Mouse (Mus musculus) forebrain, embryonic 11.5 days (tissue): Measurements from ENCODE around the gene Trim69. TPM values are rescaled to one million over a fixed set of nuclear protein-coding genes. Genes with fewer than 3 reads are reported as not detected.

ENCODE experiments used
- ATAC-seq: fragments of 200-750 bp; cut with Nextera tagmentation; replicated peaks from 2 replicates; pipeline ENCODE4 v1.8.0; 2017; ENCODE audit warnings: moderate TSS enrichment; ENCODE audit not compliant: low FRiP score
- DNase-seq: peaks from one replicate; pipeline ENCODE4 v3.0.0-alpha.2; 2017; ENCODE audit warnings: low spot score
- H3K27ac ChIP-seq: fragments of 300-500 bp; sonication (generic); 2 replicates; pipeline ENCODE4 v1.5.1; 2014; ENCODE audit warnings: low read depth, low read length
- H3K27me3 ChIP-seq: fragments of 300-500 bp; sonication (generic); 2 replicates; pipeline ENCODE4 v1.6.1; 2014; ENCODE audit warnings: mild to moderate bottlenecking, low read length, mixed read lengths; ENCODE audit not compliant: control insufficient read depth, insufficient read depth
- H3K36me3 ChIP-seq: fragments of 300-500 bp; sonication (generic); 2 replicates; pipeline ENCODE4 v1.6.1; 2014; ENCODE audit warnings: mild to moderate bottlenecking, low read length, moderate library complexity, mixed read lengths; ENCODE audit not compliant: control insufficient read depth, insufficient read depth
- H3K4me1 ChIP-seq: fragments of 300-500 bp; sonication (generic); replicated peaks from 2 replicates; pipeline ENCODE4 v1.6.1; 2014; ENCODE audit warnings: low read length, mixed read lengths; ENCODE audit not compliant: control insufficient read depth, insufficient read depth
- H3K4me2 ChIP-seq: fragments of 300-500 bp; sonication (generic); 2 replicates; pipeline ENCODE4 v1.6.1; 2014; ENCODE audit warnings: low read depth, mild to moderate bottlenecking, low read length, moderate library complexity, mixed read lengths; ENCODE audit not compliant: severe bottlenecking
- H3K4me3 ChIP-seq: fragments of 300-500 bp; sonication (generic); 2 replicates; pipeline ENCODE4 v1.5.1; 2014; ENCODE audit warnings: low read depth, low read length
- H3K9ac ChIP-seq: fragments of 300-500 bp; sonication (generic); 2 replicates; pipeline ENCODE4 v1.6.1; 2014; ENCODE audit warnings: low read length
- H3K9me3 ChIP-seq: fragments of 300-500 bp; sonication (generic); 2 replicates; pipeline ENCODE4 v1.6.1; 2016; ENCODE audit warnings: low read length, mixed read lengths; ENCODE audit not compliant: control insufficient read depth
- WGBS: fragments of 180-500 bp; shearing (Covaris S2); extraction: QIAGEN DNeasy Blood & Tissue Kit; methylation state at CpG from one replicate; pipeline ENCODE4 v1.1.7; 2014; 5-methylcytosine and 5-hydroxymethylcytosine counted together
- polyA plus RNA-seq: library from polyadenylated mRNA; unstranded; fragments of >200 nt; fragmentation: Nextera tagmentation; extraction: Ambion mirVana; gene quantifications from 2 replicates; pipeline ENCODE4 v1.2.1, GENCODE M21; 2014

Gene Trim69
- 0.15 TPM in 1 of 2 replicates, not detected in the other for polyA plus RNA-seq

GRCm38 (mm10) chr2:122160680-122161079 lies at the start of gene Trim69:
Gene Trim69, plus strand, starts transcription at chr2:122160700.
- H3K4me1 ChIP-seq, result no peaks in the 10 kb centered on the region
- ATAC-seq, result peak; percentile 64; the same call in 1 of the 2 replicates
- no peak within 1 kb of the TSS for H3K9ac ChIP-seq
- no peak within 1 kb of the TSS for H3K4me3 ChIP-seq
- H3K4me2 ChIP-seq, result no peak within 1 kb of the TSS
- no peak within 1 kb of the TSS for H3K27ac ChIP-seq
- DNase-seq, result peak; percentile 87
- WGBS, result 40% methylated on average over 2 of the region's 2 CpGs
- no peaks in the 10 kb centered on the region for H3K9me3 ChIP-seq
- H3K27me3 ChIP-seq, result no peaks in the 10 kb centered on the region
- no peaks in the 10 kb centered on the region for H3K36me3 ChIP-seq

GRCm38 (mm10) chr2:122116888-122117287 lies 43.6 kb upstream of the Trim69 start:
- ATAC-seq (no peak), DNase-seq (no peak)
- no peak overlapping the region for H3K4me2 ChIP-seq
- H3K9me3 ChIP-seq, result no peaks in the 10 kb centered on the region
- H3K4me1 ChIP-seq, result no peaks in the 10 kb centered on the region; the same call in 1 of the 2 replicates
- peaks cover 2% of the 10 kb centered on the region; the same call in 1 of the 2 replicates for H3K36me3 ChIP-seq
- no peak overlapping the region for H3K4me3 ChIP-seq
- H3K9ac ChIP-seq, result no peak overlapping the region
- no peak overlapping the region for H3K27ac ChIP-seq
- no peaks in the 10 kb centered on the region for H3K27me3 ChIP-seq
- 89% methylated on average over 2 of the region's 2 CpGs for WGBS

- Histone ChIP-seq H3K4me3 (peak within 1 kb of the TSS; percentile 89), H3K9ac (peak within 1 kb of the TSS; percentile 95), H3K27ac (peak within 1 kb of the TSS; percentile 97), H3K9me3 (no peaks in the 10 kb centered on the region), H3K4me2 (peak within 1 kb of the TSS; percentile 61), H3K36me3 (no peaks in the 10 kb centered on the region), H3K27me3 (no peaks in the 10 kb centered on the region), H3K4me1 (no peaks in the 10 kb centered on the region; the same call in 1 of the 2 replicates)
- under 1% methylated on average over 47 of the region's 47 CpGs for WGBS
- DNase-seq (peak; percentile 98), ATAC-seq (peak; percentile 100)
Measured at GRCm38 (mm10) chr2:122117961-122118958, 42.2 kb upstream of the Trim69 start, which contains the start of gene Spg11. Gene Spg11, minus strand, starts transcription at chr2:122118386.

- no peak overlapping the region for H3K4me3 ChIP-seq
- H3K27me3 ChIP-seq, result no peaks in the 10 kb centered on the region
- no peaks in the 10 kb centered on the region for H3K4me1 ChIP-seq
- H3K4me2 ChIP-seq, result no peak overlapping the region
- 54% methylated on average over 12 of the region's 12 CpGs for WGBS
- no peak for ATAC-seq
- no peak overlapping the region for H3K27ac ChIP-seq
- H3K9me3 ChIP-seq, result no peaks in the 10 kb centered on the region
- no peak overlapping the region for H3K9ac ChIP-seq
- no peaks in the 10 kb centered on the region for H3K36me3 ChIP-seq
- no peak for DNase-seq
Measured at GRCm38 (mm10) chr2:122125680-122126572, 34.6 kb upstream of the Trim69 start.

- no peaks in the 10 kb centered on the region for H3K9me3 ChIP-seq
- H3K27me3 ChIP-seq, result no peaks in the 10 kb centered on the region
- ATAC-seq (no peak), DNase-seq (no peak)
- H3K36me3 ChIP-seq, result no peaks in the 10 kb centered on the region
- no peaks in the 10 kb centered on the region for H3K4me1 ChIP-seq
- WGBS, result 53% methylated on average over 5 of the region's 5 CpGs
- H3K4me2 ChIP-seq, result no peak overlapping the region
- H3K27ac ChIP-seq, result no peak overlapping the region
- no peak overlapping the region for H3K9ac ChIP-seq
- no peak overlapping the region for H3K4me3 ChIP-seq
Measured at GRCm38 (mm10) chr2:122126765-122127347, 33.6 kb upstream of the Trim69 start.

GRCm38 (mm10) chr2:122127635-122128034 lies 32.9 kb upstream of the Trim69 start:
- Histone ChIP-seq H3K9ac (no peak overlapping the region), H3K27me3 (no peaks in the 10 kb centered on the region), H3K4me1 (no peaks in the 10 kb centered on the region), H3K9me3 (no peaks in the 10 kb centered on the region), H3K36me3 (no peaks in the 10 kb centered on the region), H3K4me2 (no peak overlapping the region), H3K4me3 (no peak overlapping the region), H3K27ac (no peak overlapping the region)
- DNase-seq, result no peak
- 93% methylated on average over 4 of the region's 4 CpGs for WGBS
- ATAC-seq, result no peak

GRCm38 (mm10) chr2:122132078-122132477 lies 28.4 kb upstream of the Trim69 start:
- H3K9ac ChIP-seq, result no peak overlapping the region
- H3K27ac ChIP-seq, result no peak overlapping the region
- 88% methylated on average over 2 of the region's 2 CpGs for WGBS
- no peaks in the 10 kb centered on the region for H3K36me3 ChIP-seq
- H3K4me1 ChIP-seq, result no peaks in the 10 kb centered on the region
- H3K4me2 ChIP-seq, result no peak overlapping the region
- ATAC-seq (no peak), DNase-seq (no peak)
- no peaks in the 10 kb centered on the region for H3K9me3 ChIP-seq
- no peak overlapping the region for H3K4me3 ChIP-seq
- H3K27me3 ChIP-seq, result no peaks in the 10 kb centered on the region

- no peak overlapping the region for H3K9ac ChIP-seq
- H3K9me3 ChIP-seq, result no peaks in the 10 kb centered on the region
- H3K4me1 ChIP-seq, result no peaks in the 10 kb centered on the region
- WGBS, result 81% methylated on average over 2 of the region's 2 CpGs
- no peak overlapping the region for H3K4me2 ChIP-seq
- DNase-seq, result no peak
- no peak for ATAC-seq
- no peak overlapping the region for H3K4me3 ChIP-seq
- H3K27me3 ChIP-seq, result no peaks in the 10 kb centered on the region
- no peak overlapping the region for H3K27ac ChIP-seq
- no peaks in the 10 kb centered on the region for H3K36me3 ChIP-seq
Measured at GRCm38 (mm10) chr2:122132618-122133017, 27.9 kb upstream of the Trim69 start.
